Mouse (Mus musculus) liver, embryonic 14.5 days (tissue): ENCODE results near the gene Gprc5a. TPM values are rescaled to one million over a fixed set of nuclear protein-coding genes. Genes with fewer than 3 reads are reported as not detected.

ENCODE experiments used
- ATAC-seq: fragments of 200-750 bp; cut with Nextera tagmentation; 2 replicates; pipeline ENCODE4 v1.8.0; 2017; ENCODE audit warnings: moderate number of reproducible peaks, mild to moderate bottlenecking, moderate library complexity; ENCODE audit not compliant: insufficient read depth
- DNase-seq, 3 experiments: peaks; one replicate each; pipeline ENCODE4 v3.0.0-alpha.2; 2012 to 2013; ENCODE audit warnings: low read depth in 3 of 3, low spot score in 3 of 3
- H3K27ac ChIP-seq: fragments of 300-500 bp; sonication (generic); 2 replicates; pipeline ENCODE4 v1.5.1; 2014; ENCODE audit warnings: moderate library complexity, mild to moderate bottlenecking, control low read depth, inconsistent platforms
- H3K27me3 ChIP-seq: fragments of 300-500 bp; sonication (generic); 2 replicates; pipeline ENCODE4 v1.6.1; 2014; ENCODE audit warnings: mild to moderate bottlenecking, low read length, moderate library complexity; ENCODE audit not compliant: control insufficient read depth, insufficient read depth
- H3K36me3 ChIP-seq: fragments of 300-500 bp; sonication (generic); replicated peaks from 2 replicates; pipeline ENCODE4 v1.6.1; 2014; ENCODE audit warnings: low read depth; ENCODE audit not compliant: control insufficient read depth, insufficient read depth
- H3K4me1 ChIP-seq, 2 experiments: fragments of 200-500 bp in 1 of 2; fragments of 300-500 bp in 1 of 2; sonication (generic) in 1 of 2; replicated peaks; 2 replicates each; pipeline ENCODE4 v1.6.1; 2012 to 2014; ENCODE audit warnings: antibody characterized with exemption in 1 of 2, inconsistent platforms in 1 of 2, low read length in 1 of 2; ENCODE audit not compliant: control insufficient read depth in 2 of 2, insufficient read depth in 2 of 2
- H3K4me2 ChIP-seq: fragments of 300-500 bp; sonication (generic); 2 replicates; pipeline ENCODE4 v1.6.1; 2014; ENCODE audit warnings: low read depth, mild to moderate bottlenecking, control low read depth, moderate library complexity
- H3K4me3 ChIP-seq, 2 experiments: fragments of 200-500 bp in 1 of 2; fragments of 300-500 bp in 1 of 2; sonication (generic) in 1 of 2; 2 replicates each; pipeline ENCODE4 v1.5.1; 2012 to 2014; ENCODE audit warnings: low read depth in 2 of 2, low read length in 2 of 2, mild to moderate bottlenecking in 2 of 2, control low read depth in 1 of 2, inconsistent platforms in 1 of 2, moderate library complexity in 1 of 2; ENCODE audit not compliant: insufficient read depth in 1 of 2
- H3K9ac ChIP-seq: fragments of 300-500 bp; sonication (generic); replicated peaks from 2 replicates; pipeline ENCODE4 v1.6.1; 2014; ENCODE audit warnings: mild to moderate bottlenecking, control low read depth, moderate library complexity
- H3K9me3 ChIP-seq: fragments of 300-500 bp; sonication (generic); 2 replicates; pipeline ENCODE4 v1.6.1; 2016; ENCODE audit warnings: low read length, mixed read lengths; ENCODE audit not compliant: control insufficient read depth
- CTCF ChIP-seq: IDR thresholded peaks from 2 replicates; pipeline ENCODE4 v1.5.1; 2016; ENCODE audit warnings: antibody characterized with exemption, low read depth, control low read depth
- EP300 ChIP-seq: IDR thresholded peaks from 2 replicates; pipeline ENCODE4 v1.6.1; 2016; ENCODE audit warnings: antibody characterized with exemption, low read depth
- WGBS: fragments of 180-500 bp; shearing (Covaris S2); extraction: QIAGEN DNeasy Blood & Tissue Kit; methylation state at CpG from one replicate; pipeline ENCODE4 v1.1.7; 2014; ENCODE audit not compliant: insufficient replicate concordance; 5-methylcytosine and 5-hydroxymethylcytosine counted together
- polyA plus RNA-seq, 2 experiments: library from polyadenylated mRNA; depleted of rRNA in 1 of 2; stranded (reverse) in 1 of 2; unstranded in 1 of 2; fragments of >200 nt; fragmentation: Nextera tagmentation in 1 of 2; extraction: Ambion mirVana in 1 of 2; gene quantifications; 2 replicates each; pipeline versions ENCODE4 v1.2.1 to v1.2.3; 2012 to 2014

Gprc5a gene
- polyA plus RNA-seq, 2 experiments, result 0.15 to 0.25 TPM

- 39% methylated on average over 12 of the region's 12 CpGs for WGBS
Observed at GRCm38 (mm10) chr6:135078420-135078819, 13.0 kb downstream of the Gprc5a start.

GRCm38 (mm10) chr6:135083991-135084502 is 18.6 kb downstream of the Gprc5a start:
- no peak for TF ChIP-seq CTCF
- TF ChIP-seq EP300, result no peak
- H3K4me2 ChIP-seq, result no peak overlapping the region
- H3K36me3 ChIP-seq, result no peaks in the 10 kb centered on the region
- no peak overlapping the region for H3K27ac ChIP-seq
- 57% methylated on average over 10 of the region's 10 CpGs for WGBS
- H3K9me3 ChIP-seq, result no peaks in the 10 kb centered on the region
- H3K4me3 ChIP-seq, result no peak overlapping the region
- DNase-seq, result no peak
- H3K27me3 ChIP-seq, result no peaks in the 10 kb centered on the region
- no peaks in the 10 kb centered on the region for H3K4me1 ChIP-seq
- no peak for ATAC-seq
- no peak overlapping the region for H3K9ac ChIP-seq

More at GRCm38 (mm10) chr6:135078420-135078819, 13.0 kb downstream of the Gprc5a start:
- DNase-seq, result no peak
- H3K9ac ChIP-seq, result no peak overlapping the region
- H3K27ac ChIP-seq, result no peak overlapping the region
- H3K4me1 ChIP-seq, result no peaks in the 10 kb centered on the region
- no peaks in the 10 kb centered on the region for H3K36me3 ChIP-seq
- H3K4me3 ChIP-seq, result no peak overlapping the region
- no peak for ATAC-seq
- no peaks in the 10 kb centered on the region for H3K9me3 ChIP-seq
- no peak for TF ChIP-seq EP300
- 0 out of 2 replicates have a peak, but pooled peaks have one; percentile 19 for TF ChIP-seq CTCF
- no peaks in the 10 kb centered on the region for H3K27me3 ChIP-seq
- no peak overlapping the region for H3K4me2 ChIP-seq

- Histone ChIP-seq H3K36me3 (no peaks in the 10 kb centered on the region), H3K27ac (no peak overlapping the region), H3K4me2 (no peak overlapping the region), H3K9ac (no peak overlapping the region), H3K9me3 (no peaks in the 10 kb centered on the region), H3K4me3 (no peak overlapping the region), H3K27me3 (no peaks in the 10 kb centered on the region), H3K4me1 (no peaks in the 10 kb centered on the region)
- WGBS, result 55% methylated on average over 1 of the region's 1 CpGs
- TF ChIP-seq EP300 (no peak), CTCF (no peak)
- ATAC-seq (no peak), DNase-seq (no peak)
Observed at GRCm38 (mm10) chr6:135085703-135086102, 20.3 kb downstream of the Gprc5a start.

- no peak overlapping the region for H3K27ac ChIP-seq
- peak; percentile 45 to 53 (median 50) for DNase-seq
- H3K4me3 ChIP-seq, result no peak overlapping the region
- H3K4me2 ChIP-seq, result peak overlapping the region; percentile 6; the same call in 1 of the 2 replicates
- no peaks in the 10 kb centered on the region for H3K36me3 ChIP-seq
- no peak for ATAC-seq
- no peaks in the 10 kb centered on the region for H3K27me3 ChIP-seq
- no peaks in the 10 kb centered on the region for H3K4me1 ChIP-seq
- H3K9ac ChIP-seq, result no peak overlapping the region
- H3K9me3 ChIP-seq, result no peaks in the 10 kb centered on the region
- TF ChIP-seq CTCF, result peak; percentile 89
- no peak for TF ChIP-seq EP300
- WGBS, result 17% methylated on average over 19 of the region's 19 CpGs
Observed at GRCm38 (mm10) chr6:135087721-135088451, 22.4 kb downstream of the Gprc5a start.

- H3K9me3 ChIP-seq, result no peaks in the 10 kb centered on the region
- no peak for DNase-seq
- no peak overlapping the region for H3K4me2 ChIP-seq
- no peak for TF ChIP-seq CTCF
- TF ChIP-seq EP300, result no peak
- H3K27ac ChIP-seq, result no peak overlapping the region
- 30% methylated on average over 8 of the region's 8 CpGs for WGBS
- H3K36me3 ChIP-seq, result no peaks in the 10 kb centered on the region
- no peak for ATAC-seq
- H3K4me1 ChIP-seq, result no peaks in the 10 kb centered on the region
- no peaks in the 10 kb centered on the region for H3K27me3 ChIP-seq
- H3K4me3 ChIP-seq, result no peak overlapping the region
- no peak overlapping the region for H3K9ac ChIP-seq
Observed at GRCm38 (mm10) chr6:135089786-135090185, 24.3 kb downstream of the Gprc5a start.
